Mouse (Mus musculus) embryo, embryonic 10.5 days (tissue): ENCODE measurements around the gene Lmna.

Experiments used
- DNase-seq: peaks from one replicate; pipeline ENCODE4 v3.0.0-alpha.2; 2015; ENCODE audit warnings: low spot score

The Lmna gene

GRCm38 (mm10) chr3:88500655-88501365 lies 8.9 kb downstream of the Lmna start:
- no peak for DNase-seq

GRCm38 (mm10) chr3:88500087-88500486 lies 9.7 kb downstream of the Lmna start:
- DNase-seq: no peak

GRCm38 (mm10) chr3:88499580-88499979 lies 10.2 kb downstream of the Lmna start:
- no peak for DNase-seq

- DNase-seq: no peak
These were observed 13.9 kb downstream of the Lmna start for GRCm38 (mm10) chr3:88495741-88496415.

GRCm38 (mm10) chr3:88494836-88495628 lies 14.7 kb downstream of the Lmna start:
- DNase-seq: no peak

- DNase-seq: no peak
These were observed 15.8 kb downstream of the Lmna start for GRCm38 (mm10) chr3:88493706-88494582.

GRCm38 (mm10) chr3:88487396-88487795 lies 22.4 kb downstream of the Lmna start:
- no peak for DNase-seq

- DNase-seq: no peak
These were observed 22.9 kb downstream of the Lmna start for GRCm38 (mm10) chr3:88486887-88487286.

- DNase-seq: no peak
These were observed 23.7 kb downstream of the Lmna start for GRCm38 (mm10) chr3:88486043-88486442.

GRCm38 (mm10) chr3:88484597-88485316 lies 25.0 kb downstream of the Lmna start:
- DNase-seq: peak; percentile 62

- DNase-seq: peak; percentile 89
These were observed 26.1 kb downstream of the Lmna start for GRCm38 (mm10) chr3:88483621-88484020.

GRCm38 (mm10) chr3:88483141-88483540 lies 26.6 kb downstream of the Lmna start:
- no peak for DNase-seq

- no peak for DNase-seq
These were observed 27.4 kb downstream of the Lmna start for GRCm38 (mm10) chr3:88482336-88482735.

- DNase-seq: no peak
These were observed 28.2 kb downstream of the Lmna start for GRCm38 (mm10) chr3:88481372-88482040.

- no peak for DNase-seq
These were observed 29.1 kb downstream of the Lmna start for GRCm38 (mm10) chr3:88480679-88481078.

- no peak for DNase-seq
These were observed 29.9 kb downstream of the Lmna start for GRCm38 (mm10) chr3:88479828-88480227.

- DNase-seq: no peak
These were observed 30.6 kb downstream of the Lmna start for GRCm38 (mm10) chr3:88479163-88479562.

GRCm38 (mm10) chr3:88477735-88478134 lies 32.0 kb downstream of the Lmna start:
- DNase-seq: peak; percentile 91

- no peak for DNase-seq
These were observed 33.4 kb downstream of the Lmna start for GRCm38 (mm10) chr3:88476403-88476802.

GRCm38 (mm10) chr3:88473571-88473970 lies 36.2 kb downstream of the Lmna start:
- no peak for DNase-seq

GRCm38 (mm10) chr3:88473020-88473419 lies 36.7 kb downstream of the Lmna start:
- DNase-seq: peak; percentile 75
